Mouse (Mus musculus): Measurements from ENCODE around the gene Slc39a5. TPM values are rescaled to one million over a fixed set of nuclear protein-coding genes. Genes with fewer than 3 reads are reported as not detected.

Slc39a5 gene
- polyA plus RNA-seq, 1 experiment from 2014 or later: 0.10 TPM

DNA sequence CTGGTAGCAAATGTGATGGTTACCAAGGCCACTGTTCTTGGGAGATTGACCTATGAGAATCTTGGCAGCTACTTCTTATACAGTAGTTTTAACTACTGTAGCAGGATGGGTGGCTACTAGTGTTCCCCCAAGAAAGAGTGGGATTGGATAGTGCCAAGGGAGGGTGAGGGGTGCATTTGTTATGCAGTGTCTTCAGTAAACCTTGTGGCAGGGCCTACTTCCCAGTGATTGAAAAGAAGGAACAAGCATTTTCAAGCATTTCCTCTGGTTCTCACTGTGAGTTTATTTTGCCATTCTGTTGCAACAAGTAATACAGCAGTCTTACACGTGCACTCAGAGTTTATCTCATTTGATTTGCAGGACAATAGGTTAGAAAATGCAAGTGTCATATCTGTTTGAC is 11.5 kb upstream of the Slc39a5 start:
- Histone ChIP-seq H3K36me3 (ENCODE audit: control insufficient read depth, insufficient read depth) (peaks cover 17% of the 10 kb centered on the region), H3K9me3 (ENCODE audit: control insufficient read depth, low read length) (no peaks in the 10 kb centered on the region), H3K27ac (ENCODE audit: low read length) (no peak overlapping the region; the same call in 1 of the 2 replicates), H3K4me3 (replicated peaks; ENCODE audit: low read length) (peak overlapping the region; percentile 77), H3K4me2 (ENCODE audit: low read length) (peak overlapping the region; percentile 84), H3K27me3 (replicated peaks; ENCODE audit: control insufficient read depth, insufficient read depth, low read length) (no peaks in the 10 kb centered on the region), H3K4me1 (replicated peaks; ENCODE audit: control insufficient read depth, insufficient read depth, low read length) (peaks cover 40% of the 10 kb centered on the region), H3K9ac (replicated peaks; ENCODE audit: low read depth, low read length) (peak overlapping the region; percentile 79)
- ATAC-seq: no peak
- WGBS: 40% methylated on average over 1 of the region's 1 CpGs

DNA sequence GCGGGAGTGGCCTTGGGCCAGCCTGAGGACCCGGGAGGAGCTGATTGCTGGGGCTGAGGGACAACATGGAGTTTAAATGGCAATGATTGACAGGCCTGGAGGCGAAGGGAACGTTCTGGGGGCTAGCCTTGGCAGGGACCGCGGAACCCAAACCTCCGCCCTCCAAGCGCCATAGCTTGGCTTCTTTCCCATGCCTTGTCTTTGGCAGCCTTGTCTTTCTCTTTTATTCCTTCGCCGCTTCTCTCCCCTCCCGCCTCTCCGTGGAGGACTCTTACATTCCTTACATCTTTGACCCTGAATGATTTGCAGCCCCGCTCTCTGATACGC is 11.0 kb upstream of the Slc39a5 start:
- Histone ChIP-seq H3K4me2 (ENCODE audit: low read length) (peak overlapping the region; percentile 84), H3K9me3 (ENCODE audit: control insufficient read depth, low read length) (no peaks in the 10 kb centered on the region), H3K36me3 (ENCODE audit: control insufficient read depth, insufficient read depth) (peaks cover 17% of the 10 kb centered on the region), H3K27me3 (replicated peaks; ENCODE audit: control insufficient read depth, insufficient read depth, low read length) (no peaks in the 10 kb centered on the region), H3K4me3 (replicated peaks; ENCODE audit: low read length) (peak overlapping the region; percentile 77), H3K9ac (replicated peaks; ENCODE audit: low read depth, low read length) (peak overlapping the region; percentile 79), H3K4me1 (replicated peaks; ENCODE audit: control insufficient read depth, insufficient read depth, low read length) (peaks cover 40% of the 10 kb centered on the region), H3K27ac (ENCODE audit: low read length) (peak overlapping the region; percentile 95)
- WGBS: under 1% methylated on average over 14 of the region's 14 CpGs
- no peak for ATAC-seq

GRCm38 (mm10) chr10:128411211-128412054 is 10.4 kb upstream of the Slc39a5 start, which contains the start of the genes Nabp2 and Rnf41:
Gene Nabp2, minus strand, starts transcription at chr10:128411492.
Gene Rnf41, plus strand, starts transcription at chr10:128411657.
- Histone ChIP-seq H3K36me3 (ENCODE audit: control insufficient read depth, insufficient read depth) (peaks cover 12% of the 10 kb centered on the region), H3K4me1 (replicated peaks; ENCODE audit: control insufficient read depth, insufficient read depth, low read length) (peaks cover 40% of the 10 kb centered on the region), H3K27me3 (replicated peaks; ENCODE audit: control insufficient read depth, insufficient read depth, low read length) (no peaks in the 10 kb centered on the region), H3K9ac (replicated peaks; ENCODE audit: low read depth, low read length) (peak within 1 kb of the TSS; percentile 79), H3K27ac (ENCODE audit: low read length) (peak within 1 kb of the TSS; percentile 95), H3K4me2 (ENCODE audit: low read length) (peak within 1 kb of the TSS; percentile 88), H3K9me3 (ENCODE audit: control insufficient read depth, low read length) (no peaks in the 10 kb centered on the region), H3K4me3 (replicated peaks; ENCODE audit: low read length) (peak within 1 kb of the TSS; percentile 77)
- under 1% methylated on average over 48 of the region's 50 CpGs for WGBS
- peak; percentile 86 for ATAC-seq

- Histone ChIP-seq H3K36me3 (ENCODE audit: control insufficient read depth, insufficient read depth) (peaks cover 3% of the 10 kb centered on the region; the same call in 1 of the 2 replicates), H3K9me3 (ENCODE audit: control insufficient read depth, low read length) (no peaks in the 10 kb centered on the region), H3K4me1 (replicated peaks; ENCODE audit: control insufficient read depth, insufficient read depth, low read length) (peaks cover 40% of the 10 kb centered on the region), H3K27me3 (replicated peaks; ENCODE audit: control insufficient read depth, insufficient read depth, low read length) (no peaks in the 10 kb centered on the region), H3K27ac (ENCODE audit: low read length) (0 out of 2 replicates have a peak overlapping the region, but pooled peaks have one; percentile 8), H3K9ac (replicated peaks; ENCODE audit: low read depth, low read length) (no peak overlapping the region), H3K4me3 (replicated peaks; ENCODE audit: low read length) (no peak overlapping the region; the same call in 1 of the 2 replicates), H3K4me2 (ENCODE audit: low read length) (peak overlapping the region; percentile 88)
- no peak for ATAC-seq
- 25% methylated on average over 4 of the region's 4 CpGs for WGBS
Observed at GRCm38 (mm10) chr10:128410560-128410845, 9.5 kb upstream of the Slc39a5 start.

- WGBS: 5% methylated on average over 36 of the region's 36 CpGs
- no peaks in the 10 kb centered on the region for H3K36me3 ChIP-seq (ENCODE audit: control insufficient read depth, insufficient read depth)
- no peaks in the 10 kb centered on the region for H3K27me3 ChIP-seq (replicated peaks; ENCODE audit: control insufficient read depth, insufficient read depth, low read length)
- H3K4me3 ChIP-seq (replicated peaks; ENCODE audit: low read length): peak overlapping the region; percentile 89
- H3K4me1 ChIP-seq (replicated peaks; ENCODE audit: control insufficient read depth, insufficient read depth, low read length): peaks cover 40% of the 10 kb centered on the region
- peak overlapping the region; percentile 90 for H3K27ac ChIP-seq (ENCODE audit: low read length)
- H3K4me2 ChIP-seq (ENCODE audit: low read length): peak overlapping the region; percentile 88
- peak overlapping the region; percentile 89 for H3K9ac ChIP-seq (replicated peaks; ENCODE audit: low read depth, low read length)
- no peaks in the 10 kb centered on the region for H3K9me3 ChIP-seq (ENCODE audit: control insufficient read depth, low read length)
- ATAC-seq: peak; percentile 90
Observed at GRCm38 (mm10) chr10:128409692-128410559, 8.9 kb upstream of the Slc39a5 start.

GRCm38 (mm10) chr10:128408591-128409535 is 7.8 kb upstream of the Slc39a5 start:
- Histone ChIP-seq H3K9me3 (ENCODE audit: control insufficient read depth, low read length) (no peaks in the 10 kb centered on the region), H3K4me1 (replicated peaks; ENCODE audit: control insufficient read depth, insufficient read depth, low read length) (peaks cover 39% of the 10 kb centered on the region), H3K36me3 (ENCODE audit: control insufficient read depth, insufficient read depth) (no peaks in the 10 kb centered on the region), H3K27ac (ENCODE audit: low read length) (peak overlapping the region; percentile 90), H3K4me2 (ENCODE audit: low read length) (peak overlapping the region; percentile 88), H3K4me3 (replicated peaks; ENCODE audit: low read length) (peak overlapping the region; percentile 89), H3K27me3 (replicated peaks; ENCODE audit: control insufficient read depth, insufficient read depth, low read length) (no peaks in the 10 kb centered on the region), H3K9ac (replicated peaks; ENCODE audit: low read depth, low read length) (peak overlapping the region; percentile 89)
- WGBS: 17% methylated on average over 35 of the region's 35 CpGs
- ATAC-seq: peak; percentile 13

GRCm38 (mm10) chr10:128403931-128404330 is 2.9 kb upstream of the Slc39a5 start:
- Histone ChIP-seq H3K36me3 (ENCODE audit: control insufficient read depth, insufficient read depth) (no peaks in the 10 kb centered on the region), H3K4me3 (replicated peaks; ENCODE audit: low read length) (no peak overlapping the region), H3K4me2 (ENCODE audit: low read length) (no peak overlapping the region), H3K9me3 (ENCODE audit: control insufficient read depth, low read length) (no peaks in the 10 kb centered on the region), H3K27me3 (replicated peaks; ENCODE audit: control insufficient read depth, insufficient read depth, low read length) (no peaks in the 10 kb centered on the region), H3K9ac (replicated peaks; ENCODE audit: low read depth, low read length) (no peak overlapping the region), H3K27ac (ENCODE audit: low read length) (no peak overlapping the region), H3K4me1 (replicated peaks; ENCODE audit: control insufficient read depth, insufficient read depth, low read length) (peaks cover 11% of the 10 kb centered on the region)
- WGBS: 76% methylated on average over 7 of the region's 7 CpGs
- ATAC-seq: no peak

DNA sequence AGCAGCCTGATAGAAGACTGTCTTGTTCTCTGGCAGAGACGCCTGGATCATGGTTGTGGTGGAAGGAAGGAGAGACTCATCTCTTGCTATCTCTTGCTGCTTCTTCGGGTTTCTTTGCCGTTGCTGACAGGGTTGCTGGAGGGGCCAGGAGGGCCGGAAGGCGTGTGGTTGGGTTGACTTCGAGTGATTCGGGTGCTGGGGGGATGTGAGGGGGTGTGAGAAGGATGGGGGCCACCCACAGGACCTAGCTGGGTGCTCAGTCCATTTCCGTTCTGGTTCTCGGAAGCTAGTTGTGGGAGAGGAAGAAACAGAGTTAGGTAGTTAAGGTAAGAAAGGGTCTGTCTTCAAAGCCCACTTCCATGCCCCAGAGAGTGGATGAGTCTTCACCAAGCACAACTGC is 609 bp upstream of the Slc39a5 start:
- WGBS: 79% methylated on average over 9 of the region's 9 CpGs

More for the DNA sequence above, 609 bp upstream of the Slc39a5 start:
- Histone ChIP-seq H3K36me3 (ENCODE audit: control insufficient read depth, insufficient read depth) (no peaks in the 10 kb centered on the region), H3K9me3 (ENCODE audit: control insufficient read depth, low read length) (no peaks in the 10 kb centered on the region), H3K27me3 (replicated peaks; ENCODE audit: control insufficient read depth, insufficient read depth, low read length) (no peaks in the 10 kb centered on the region), H3K27ac (ENCODE audit: low read length) (no peak overlapping the region), H3K4me2 (ENCODE audit: low read length) (no peak overlapping the region), H3K9ac (replicated peaks; ENCODE audit: low read depth, low read length) (no peak overlapping the region), H3K4me1 (replicated peaks; ENCODE audit: control insufficient read depth, insufficient read depth, low read length) (no peaks in the 10 kb centered on the region), H3K4me3 (replicated peaks; ENCODE audit: low read length) (no peak overlapping the region)
- no peak for ATAC-seq

Measured in forebrain, embryonic 16.5 days (tissue).